Mouse (Mus musculus) cerebellum, adult 2 months (tissue): ENCODE measurements around the gene Rnd1.

Source experiments
- CTCF ChIP-seq: fragments of 200-500 bp; IDR thresholded peaks from 2 replicates; pipeline ENCODE4 v1.5.1; 2011; ENCODE audit warnings: low read depth, mild to moderate bottlenecking, control low read depth, low read length, moderate library complexity, borderline replicate concordance; ENCODE audit not compliant: insufficient read depth
- POLR2A ChIP-seq: fragments of 200-500 bp; IDR thresholded peaks from 2 replicates; pipeline ENCODE4 v1.6.1; 2011; ENCODE audit warnings: low read length, control low read depth, borderline replicate concordance; ENCODE audit not compliant: insufficient read depth

- TF ChIP-seq CTCF, result no peak
- no peak for TF ChIP-seq POLR2A
Observed at GRCm38 (mm10) chr15:98680660-98681059, 3.4 kb upstream of the Rnd1 start.
